Comparison of ENCODE assay signal across 8 mouse cellular contexts in the genomic region with DNA sequence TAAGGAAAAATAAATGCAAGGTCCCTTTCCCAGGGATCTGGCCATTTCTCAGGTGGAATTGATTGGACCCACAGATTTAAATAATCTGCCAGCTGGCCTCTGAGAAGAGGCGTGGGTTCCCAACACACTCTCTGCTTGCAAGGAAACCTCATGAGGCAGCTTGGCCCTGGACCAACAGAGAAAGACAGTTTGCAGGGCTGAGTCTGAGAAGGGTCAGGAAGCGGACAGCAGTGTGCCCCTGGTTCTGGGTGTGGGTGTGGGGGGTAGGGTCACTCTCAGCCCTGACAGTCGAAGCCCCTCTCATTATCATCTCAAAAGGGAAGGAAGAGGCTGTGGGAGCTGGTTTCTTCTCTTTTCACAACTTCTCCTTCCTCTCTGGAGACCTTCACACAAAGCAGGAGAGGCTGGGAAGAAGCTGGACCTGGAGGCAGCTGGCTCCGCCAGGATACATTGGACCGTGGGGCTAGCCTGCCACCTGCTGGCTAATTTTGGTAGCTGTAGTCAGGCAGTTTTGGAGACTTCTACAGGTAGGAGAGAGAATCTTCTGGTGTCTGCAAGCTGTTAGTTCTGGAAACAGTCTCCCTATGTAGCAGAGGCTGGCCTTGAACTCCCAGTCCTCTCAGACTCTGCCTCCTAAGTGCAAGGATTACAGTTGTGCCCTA. TPM values are rescaled to one million over a fixed set of nuclear protein-coding genes. Genes with fewer than 3 reads are reported as not detected.
A peak's percentile ranks its signal among the peaks of the same experiment; 100 is the strongest.
DNase-seq lines count a peak whose midpoint lies in the region; ATAC-seq and TF ChIP-seq lines count a peak whose summit lies in the region.

No protein-coding gene starts in this region.

- TF ChIP-seq EP300 in CH12.LX (IDR thresholded peaks at IDR 0.05; ENCODE audit: low read length) = no peak
- TF ChIP-seq EP300 in stomach, postnatal 0 days (optimal IDR thresholded peaks at IDR 0.05) = no peak

- peaks cover 3 to 6% of the 10 kb centered on the region in 2 experiments for H3K4me1 ChIP-seq in CH12.LX (ENCODE audit: control insufficient read depth in 1 of 2, insufficient read depth in 2 of 2)
- no peaks in the 10 kb centered on the region for H3K4me1 ChIP-seq in heart, embryonic 12.5 days (replicated peaks)
- H3K4me1 ChIP-seq in kidney, embryonic 16.5 days (ENCODE audit: insufficient read depth, low read length) = peaks cover 4% of the 10 kb centered on the region; the same call in 1 of the 2 replicates
- peaks cover 6% of the 10 kb centered on the region for H3K4me1 ChIP-seq in limb, embryonic 15.5 days
- no peaks in the 10 kb centered on the region; the same call in 1 of the 2 replicates for H3K4me1 ChIP-seq in neural tube, embryonic 11.5 days (ENCODE audit: control insufficient read depth, insufficient read depth, low read length)
- H3K4me1 ChIP-seq in stomach, postnatal 0 days (replicated peaks; ENCODE audit: control insufficient read depth, insufficient read depth) = peaks cover 2% of the 10 kb centered on the region; the same call in 1 of the 2 replicates

- in situ Hi-C loops in CH12.LX (cut with MboI; ENCODE audit: low pct_ligation_motif_present, low pct_unique_long_range_greater_than_20kb, low sequenced_read_pairs) = loop anchor here (25.0 kb wide), 1 partner anchor 501 kb away; the partner anchor contains the start of gene Rtcb

- no peak overlapping the region for H3K4me2 ChIP-seq in CH12.LX (ENCODE audit: insufficient read depth, low read depth, poor library complexity, severe bottlenecking)
- H3K4me2 ChIP-seq in heart, embryonic 12.5 days = no peak overlapping the region
- no peak overlapping the region for H3K4me2 ChIP-seq in kidney, embryonic 16.5 days (replicated peaks; ENCODE audit: low read depth, low read length)
- H3K4me2 ChIP-seq in limb, embryonic 15.5 days = no peak overlapping the region
- no peak overlapping the region for H3K4me2 ChIP-seq in neural tube, embryonic 11.5 days (ENCODE audit: low read depth)
- no peak overlapping the region for H3K4me2 ChIP-seq in stomach, postnatal 0 days (replicated peaks; ENCODE audit: low read depth)

- DNase-seq in CH12.LX (ENCODE audit: extremely low read depth) = peak; percentile 58
- peak; percentile 34 for DNase-seq in brain, embryonic 18.5 days (ENCODE audit: low read depth, low spot score)
- DNase-seq in fibroblast of lung, adult 2 months (ENCODE audit: low read depth) = peak; percentile 72
- peak; percentile 80 for DNase-seq in neural tube, embryonic 11.5 days (ENCODE audit: low spot score)
- peak; percentile 88 for DNase-seq in stomach, postnatal 0 days (ENCODE audit: low spot score)

- H3K36me3 ChIP-seq in CH12.LX (replicated peaks in 1 of 2; ENCODE audit: control insufficient read depth in 1 of 2, insufficient read depth in 1 of 2, low read length in 1 of 2) = peaks cover 60 to 88% of the 10 kb centered on the region in 2 experiments
- H3K36me3 ChIP-seq in heart, embryonic 12.5 days = no peaks in the 10 kb centered on the region
- H3K36me3 ChIP-seq in kidney, embryonic 16.5 days (ENCODE audit: insufficient read depth, low read length) = 0 out of 2 replicates have a peak, but pooled peaks cover 4% of the 10 kb centered on the region
- H3K36me3 ChIP-seq in limb, embryonic 15.5 days = no peaks in the 10 kb centered on the region
- no peaks in the 10 kb centered on the region for H3K36me3 ChIP-seq in neural tube, embryonic 11.5 days (ENCODE audit: control insufficient read depth, insufficient read depth, low read length)
- no peaks in the 10 kb centered on the region for H3K36me3 ChIP-seq in stomach, postnatal 0 days (ENCODE audit: control insufficient read depth, insufficient read depth, low read length)

- no peak overlapping the region for H3K9ac ChIP-seq in CH12.LX (ENCODE audit: insufficient read depth, low read depth)
- H3K9ac ChIP-seq in heart, embryonic 12.5 days = no peak overlapping the region
- no peak overlapping the region for H3K9ac ChIP-seq in kidney, embryonic 16.5 days (replicated peaks; ENCODE audit: low read length)
- H3K9ac ChIP-seq in limb, embryonic 15.5 days = no peak overlapping the region
- H3K9ac ChIP-seq in neural tube, embryonic 11.5 days (ENCODE audit: low read length) = no peak overlapping the region
- H3K9ac ChIP-seq in stomach, postnatal 0 days (ENCODE audit: low read length) = no peak overlapping the region

- ATAC-seq in heart, embryonic 12.5 days (ENCODE audit: insufficient number of reproducible peaks, low FRiP score) = 0 out of 2 replicates have a peak, but pooled peaks have one; percentile 63
- peak; percentile 85 for ATAC-seq in kidney, embryonic 16.5 days (ENCODE audit: low FRiP score, low TSS enrichment)
- ATAC-seq in limb, embryonic 15.5 days (ENCODE audit: insufficient number of reproducible peaks, low FRiP score, low TSS enrichment, low read depth) = peak; percentile 66; the same call in 1 of the 2 replicates
- peak; percentile 81 for ATAC-seq in neural tube, embryonic 11.5 days (ENCODE audit: insufficient read depth, low FRiP score, low TSS enrichment)
- peak; percentile 77 for ATAC-seq in stomach, postnatal 0 days (ENCODE audit: low FRiP score, low TSS enrichment)

- H3K27me3 ChIP-seq in CH12.LX (replicated peaks) = no peaks in the 10 kb centered on the region
- H3K27me3 ChIP-seq in heart, embryonic 12.5 days (replicated peaks) = no peaks in the 10 kb centered on the region
- H3K27me3 ChIP-seq in kidney, embryonic 16.5 days (ENCODE audit: insufficient read depth, low read length) = no peaks in the 10 kb centered on the region
- no peaks in the 10 kb centered on the region for H3K27me3 ChIP-seq in limb, embryonic 15.5 days
- no peaks in the 10 kb centered on the region for H3K27me3 ChIP-seq in neural tube, embryonic 11.5 days (ENCODE audit: control insufficient read depth, insufficient read depth, low read length)
- no peaks in the 10 kb centered on the region for H3K27me3 ChIP-seq in stomach, postnatal 0 days (ENCODE audit: control insufficient read depth, insufficient read depth, low read length)

- 19% methylated on average over 5 of the region's 5 CpGs for WGBS in heart, embryonic 12.5 days
- WGBS in kidney, embryonic 16.5 days = 23% methylated on average over 5 of the region's 5 CpGs
- 27% methylated on average over 5 of the region's 5 CpGs for WGBS in limb, embryonic 15.5 days
- WGBS in neural tube, embryonic 11.5 days = 35% methylated on average over 5 of the region's 5 CpGs
- 15% methylated on average over 5 of the region's 5 CpGs for WGBS in stomach, postnatal 0 days

- H3K4me3 ChIP-seq in CH12.LX (replicated peaks in 1 of 3; ENCODE audit: low read depth in 2 of 3, low read length in 2 of 3, poor library complexity in 1 of 3) = no peak overlapping the region
- no peak overlapping the region for H3K4me3 ChIP-seq in heart, embryonic 12.5 days
- H3K4me3 ChIP-seq in kidney, embryonic 16.5 days (ENCODE audit: low read length) = no peak overlapping the region
- H3K4me3 ChIP-seq in limb, embryonic 15.5 days = no peak overlapping the region
- H3K4me3 ChIP-seq in neural tube, embryonic 11.5 days (ENCODE audit: low read depth, low read length) = no peak overlapping the region
- no peak overlapping the region for H3K4me3 ChIP-seq in stomach, postnatal 0 days (ENCODE audit: low read depth, low read length)

- H3K79me2 ChIP-seq in CH12.LX (replicated peaks; ENCODE audit: control insufficient read depth, extremely low read depth, insufficient read depth, poor library complexity, severe bottlenecking) = no peaks in the 10 kb centered on the region

- dilution Hi-C loops in CH12.LX (cut with MboI; ENCODE audit: extremely low pct_ligation_motif_present, extremely low pct_unique_long_range_greater_than_20kb, low sequenced_read_pairs) = no loop called here

- no peaks in the 10 kb centered on the region for H3K9me3 ChIP-seq in CH12.LX (replicated peaks; ENCODE audit: low read length)
- no peaks in the 10 kb centered on the region for H3K9me3 ChIP-seq in heart, embryonic 12.5 days (replicated peaks)
- no peaks in the 10 kb centered on the region for H3K9me3 ChIP-seq in kidney, embryonic 16.5 days (ENCODE audit: low read length)
- H3K9me3 ChIP-seq in limb, embryonic 15.5 days = no peaks in the 10 kb centered on the region
- H3K9me3 ChIP-seq in neural tube, embryonic 11.5 days (ENCODE audit: control insufficient read depth, low read length) = no peaks in the 10 kb centered on the region
- no peaks in the 10 kb centered on the region for H3K9me3 ChIP-seq in stomach, postnatal 0 days (ENCODE audit: control insufficient read depth, low read length)

- TF ChIP-seq CTCF in CH12.LX (conservative IDR thresholded peaks at IDR 0.05 in 1 of 2, IDR thresholded peaks at IDR 0.05 in 1 of 2; ENCODE audit: low read depth in 2 of 2, low read length in 2 of 2) = peak; percentile 59 to 90
- TF ChIP-seq CTCF in stomach, postnatal 0 days (IDR thresholded peaks at IDR 0.05; ENCODE audit: low read depth) = peak; percentile 97

- H3K27ac ChIP-seq in CH12.LX (ENCODE audit: insufficient read depth, low read depth) = no peak overlapping the region
- no peak overlapping the region for H3K27ac ChIP-seq in heart, embryonic 12.5 days (ENCODE audit: poor library complexity, severe bottlenecking)
- H3K27ac ChIP-seq in kidney, embryonic 16.5 days (ENCODE audit: low read length) = no peak overlapping the region
- no peak overlapping the region for H3K27ac ChIP-seq in limb, embryonic 15.5 days
- H3K27ac ChIP-seq in neural tube, embryonic 11.5 days (ENCODE audit: low read depth, low read length) = no peak overlapping the region
- no peak overlapping the region for H3K27ac ChIP-seq in stomach, postnatal 0 days (replicated peaks)

- no peak for TF ChIP-seq POLR2A in CH12.LX (IDR thresholded peaks at IDR 0.05; ENCODE audit: low read depth, low read length)

- TF ChIP-seq RAD21 in CH12.LX (IDR thresholded peaks at IDR 0.05; ENCODE audit: low read depth, low read length) = peak; percentile 82

TF ChIP-seq in CH12.LX, 34 proteins besides CTCF, POLR2A, EP300 and RAD21:
- TF ChIP-seq POLR2AphosphoS2 (IDR thresholded peaks at IDR 0.05; ENCODE audit: low read depth, low read length) (no peak), SMC3 (IDR thresholded peaks at IDR 0.05; ENCODE audit: low read depth, low read length) (peak; percentile 86)
TF ChIP-seq in CH12.LX: peak in this region for 1.

RNA-seq across cellular contexts. Expression of gene Syn3, which starts 35.0 kb away (rescaled TPM):
- total RNA-seq in CH12.LX (2012; rRNA removed) = 3.7 and 8.9 TPM in 2 replicates
- total RNA-seq in CH12.LX (2014; rRNA removed) = 2.6 and 2.8 TPM in 2 replicates
- polyA plus RNA-seq in CH12.LX (2012; ENCODE audit: insufficient read length, low read depth) = 5.6 and 5.9 TPM in 2 replicates
- 1.5 TPM in 2 replicates for polyA plus RNA-seq in heart, embryonic 12.5 days (2016; fragmentation: Nextera tagmentation; extraction: Ambion mirVana)
- 7.4 and 9.4 TPM in 2 replicates for polyA plus RNA-seq in kidney, embryonic 16.5 days (2015; fragmentation: Nextera tagmentation; extraction: Ambion mirVana)
- polyA plus RNA-seq in limb, embryonic 15.5 days (2015; fragmentation: Nextera tagmentation; extraction: Ambion mirVana) = 1.6 and 1.7 TPM in 2 replicates
- polyA plus RNA-seq in neural tube, embryonic 11.5 days (2014; fragmentation: Nextera tagmentation; extraction: Ambion mirVana) = 4.4 and 4.5 TPM in 2 replicates
- 1.3 and 1.6 TPM in 2 replicates for polyA plus RNA-seq in stomach, postnatal 0 days (2015; fragmentation: Nextera tagmentation; extraction: Ambion mirVana)

Comparison
In these comparisons a context has a peak if more than half of its experiments do, and no peak if none do; other contexts are left out.
1. DNase-seq: peak in every context shown above with its lines; median percentile 88 in stomach, postnatal 0 days; 80 in neural tube, embryonic 11.5 days; 72 in fibroblast of lung, adult 2 months; 58 in CH12.LX; 34 in brain, embryonic 18.5 days.